Mouse (Mus musculus) retina, adult 2 months (tissue): ENCODE measurements around the gene Tapt1.

ENCODE experiments used
- DNase-seq: peaks from one replicate; pipeline ENCODE4 v3.0.0-alpha.2; 2012; ENCODE audit warnings: low read depth, low spot score

The Tapt1 gene

GRCm38 (mm10) chr5:44199109-44199508 lies 27.3 kb downstream of the Tapt1 start:
- DNase-seq = no peak

- no peak for DNase-seq
Measured at GRCm38 (mm10) chr5:44198471-44198870, 28.0 kb downstream of the Tapt1 start.

- DNase-seq = peak; percentile 77
Measured at GRCm38 (mm10) chr5:44197806-44198205, 28.6 kb downstream of the Tapt1 start.

GRCm38 (mm10) chr5:44196167-44196566 lies 30.3 kb downstream of the Tapt1 start:
- DNase-seq = no peak

- no peak for DNase-seq
Measured at GRCm38 (mm10) chr5:44187370-44187769, 39.1 kb downstream of the Tapt1 start.

GRCm38 (mm10) chr5:44181669-44182068 lies 44.8 kb downstream of the Tapt1 start:
- DNase-seq = no peak

GRCm38 (mm10) chr5:44180450-44180849 lies 46.0 kb downstream of the Tapt1 start:
- no peak for DNase-seq

- DNase-seq = no peak
Measured at GRCm38 (mm10) chr5:44174046-44174445, 52.4 kb downstream of the Tapt1 start.

GRCm38 (mm10) chr5:44166866-44167265 lies 59.6 kb downstream of the Tapt1 start:
- DNase-seq = no peak

- DNase-seq = peak; percentile 40
Measured at GRCm38 (mm10) chr5:44165854-44166253, 60.6 kb downstream of the Tapt1 start.

GRCm38 (mm10) chr5:44164233-44164776 lies 62.1 kb downstream of the Tapt1 start:
- DNase-seq = no peak

- DNase-seq = no peak
Measured at GRCm38 (mm10) chr5:44163318-44163717, 63.1 kb downstream of the Tapt1 start.

- DNase-seq = no peak
Measured at GRCm38 (mm10) chr5:44162786-44163185, 63.6 kb downstream of the Tapt1 start.

GRCm38 (mm10) chr5:44159679-44160438 lies 66.6 kb downstream of the Tapt1 start:
- DNase-seq = no peak

- no peak for DNase-seq
Measured at GRCm38 (mm10) chr5:44159231-44159630, 67.2 kb downstream of the Tapt1 start.

GRCm38 (mm10) chr5:44158458-44158857 lies 68.0 kb downstream of the Tapt1 start:
- no peak for DNase-seq

- no peak for DNase-seq
Measured at GRCm38 (mm10) chr5:44157760-44158159, 68.7 kb downstream of the Tapt1 start.

- no peak for DNase-seq
Measured at GRCm38 (mm10) chr5:44153050-44153449, 73.4 kb downstream of the Tapt1 start.

GRCm38 (mm10) chr5:44151327-44152051 lies 74.9 kb downstream of the Tapt1 start:
- peak; percentile 11 for DNase-seq

- no peak for DNase-seq
Measured at GRCm38 (mm10) chr5:44147732-44148131, 78.7 kb downstream of the Tapt1 start.

- no peak for DNase-seq
Measured at GRCm38 (mm10) chr5:44146437-44147332, 79.7 kb downstream of the Tapt1 start.
